Mouse (Mus musculus): ENCODE measurements at regions not wholly inside any gene's neighbourhood (a gene's known extent, or its start where the extent isn't known, plus 50 kb on each side); places are given as distances from the start of the nearest gene placed in this dataset.

GRCm38 (mm10) chr10:9014810-9015505 is 129.1 kb upstream of the Sash1 start:
- Histone ChIP-seq H3K9ac (replicated peaks) (no peak overlapping the region), H3K36me3 (replicated peaks; ENCODE audit: insufficient read depth, low read length) (no peaks in the 10 kb centered on the region), H3K9me3 (ENCODE audit: low read length) (no peaks in the 10 kb centered on the region), H3K27me3 (ENCODE audit: insufficient read depth, low read length) (no peaks in the 10 kb centered on the region), H3K4me1 (ENCODE audit: insufficient read depth) (no peaks in the 10 kb centered on the region), H3K4me3 (ENCODE audit: low read depth, low read length) (no peak overlapping the region), H3K27ac (ENCODE audit: low read depth) (no peak overlapping the region), H3K4me2 (ENCODE audit: low read depth, low read length) (no peak overlapping the region)
- DNase-seq (no peak), ATAC-seq (no peak)
- TF ChIP-seq EP300 (IDR thresholded peaks at IDR 0.05; ENCODE audit: low read depth) (no peak), CTCF (IDR thresholded peaks at IDR 0.05; ENCODE audit: low read depth) (no peak)
- WGBS (ENCODE audit: insufficient replicate concordance) = 71% methylated on average over 11 of the region's 11 CpGs

DNA sequence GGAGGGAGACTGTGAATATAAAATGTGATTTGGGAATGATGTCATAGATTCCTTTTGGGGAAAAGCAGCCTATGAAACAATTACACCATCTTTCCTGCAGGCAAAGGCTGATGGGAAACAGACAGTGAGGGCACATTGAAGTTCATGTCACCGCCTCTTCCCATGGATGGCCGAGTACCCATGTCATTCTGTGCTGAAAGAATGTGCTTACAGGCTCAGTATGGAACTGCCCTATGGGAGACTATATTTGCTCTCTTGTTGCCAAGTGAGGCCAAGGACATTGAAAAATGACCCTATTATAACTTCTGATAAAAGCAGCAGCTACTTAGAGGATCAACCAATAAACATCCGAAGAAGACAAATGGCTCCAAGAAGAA is 127.7 kb upstream of the Sash1 start:
- Histone ChIP-seq H3K9ac (replicated peaks) (no peak overlapping the region), H3K4me2 (ENCODE audit: low read depth, low read length) (no peak overlapping the region), H3K27me3 (ENCODE audit: insufficient read depth, low read length) (no peaks in the 10 kb centered on the region), H3K36me3 (replicated peaks; ENCODE audit: insufficient read depth, low read length) (no peaks in the 10 kb centered on the region), H3K4me1 (ENCODE audit: insufficient read depth) (no peaks in the 10 kb centered on the region), H3K4me3 (ENCODE audit: low read depth, low read length) (no peak overlapping the region), H3K27ac (ENCODE audit: low read depth) (no peak overlapping the region), H3K9me3 (ENCODE audit: low read length) (no peaks in the 10 kb centered on the region)
- DNase-seq = no peak
- ATAC-seq = no peak
- TF ChIP-seq CTCF (IDR thresholded peaks at IDR 0.05; ENCODE audit: low read depth) (no peak), EP300 (IDR thresholded peaks at IDR 0.05; ENCODE audit: low read depth) (no peak)
- 68% methylated on average over 3 of the region's 3 CpGs for WGBS (ENCODE audit: insufficient replicate concordance)

DNA sequence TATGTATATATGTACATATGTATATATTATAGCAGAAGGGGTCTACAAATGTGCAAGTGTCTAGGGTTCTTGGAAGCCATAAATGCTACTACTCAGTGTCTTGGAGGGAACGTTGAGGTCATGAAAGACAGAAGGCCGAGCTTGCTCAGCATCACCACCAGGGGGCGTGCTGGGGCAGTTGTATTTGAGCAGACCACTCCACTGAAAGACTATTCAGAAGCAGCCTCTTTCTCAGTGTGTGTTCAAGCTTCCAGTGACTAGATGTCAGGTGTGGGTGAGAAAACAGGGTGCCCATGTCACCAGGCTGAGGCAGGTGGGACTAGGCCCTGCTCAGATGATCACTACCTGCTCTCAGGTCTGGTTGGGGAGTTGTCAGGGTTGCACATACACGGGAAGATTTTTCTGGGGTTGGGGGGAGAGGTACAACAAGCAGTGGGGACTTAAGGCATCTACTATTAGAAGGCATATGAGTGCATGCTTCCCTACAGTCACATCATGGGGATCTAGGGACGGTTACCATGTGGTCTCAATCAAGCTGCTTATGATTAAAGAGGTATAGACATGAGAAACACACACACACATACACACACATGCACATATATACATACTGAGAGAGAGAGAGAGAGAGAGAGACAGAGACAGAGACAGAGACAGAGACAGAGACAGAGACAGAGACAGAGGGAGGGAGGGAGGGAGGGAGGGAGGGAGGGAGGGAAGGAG is 127.1 kb upstream of the Sash1 start:
- peak; percentile 79 for TF ChIP-seq CTCF (IDR thresholded peaks at IDR 0.05; ENCODE audit: low read depth)
- TF ChIP-seq EP300 (IDR thresholded peaks at IDR 0.05; ENCODE audit: low read depth) = no peak
- peak; percentile 66 for DNase-seq
- no peaks in the 10 kb centered on the region for H3K36me3 ChIP-seq (replicated peaks; ENCODE audit: insufficient read depth, low read length)
- no peak overlapping the region for H3K4me3 ChIP-seq (ENCODE audit: low read depth, low read length)
- no peak for ATAC-seq
- no peaks in the 10 kb centered on the region for H3K4me1 ChIP-seq (ENCODE audit: insufficient read depth)
- whole genome bisulfite sequencing (ENCODE audit: insufficient replicate concordance) = 33% methylated on average over 5 of the region's 5 CpGs
- no peak overlapping the region for H3K27ac ChIP-seq (ENCODE audit: low read depth)
- no peak overlapping the region for H3K9ac ChIP-seq (replicated peaks)
- H3K9me3 ChIP-seq (ENCODE audit: low read length) = no peaks in the 10 kb centered on the region
- no peaks in the 10 kb centered on the region for H3K27me3 ChIP-seq (ENCODE audit: insufficient read depth, low read length)
- no peak overlapping the region for H3K4me2 ChIP-seq (ENCODE audit: low read depth, low read length)

DNA sequence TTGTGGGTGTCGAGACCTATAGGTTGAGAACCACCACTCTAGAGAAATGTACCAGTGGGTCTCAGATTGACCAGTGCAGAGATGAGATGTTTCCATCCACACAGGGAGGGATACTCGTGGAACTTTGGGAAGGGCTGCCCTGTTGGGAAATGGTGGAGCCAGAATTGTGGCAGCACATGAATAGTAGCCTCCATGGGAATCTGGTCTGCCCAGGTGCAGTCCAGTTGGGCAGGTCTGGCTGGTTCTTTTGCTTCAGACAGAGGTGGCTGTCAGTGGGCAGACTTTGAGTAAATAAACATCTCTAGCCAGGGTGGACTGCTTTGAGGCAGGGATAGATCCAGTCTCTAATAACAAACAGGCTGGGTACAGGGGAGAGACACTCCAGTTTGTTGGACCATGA is 126.0 kb upstream of the Sash1 start:
- H3K9me3 ChIP-seq (ENCODE audit: low read length) = no peaks in the 10 kb centered on the region
- 59% methylated on average over 2 of the region's 2 CpGs for WGBS (ENCODE audit: insufficient replicate concordance)
- H3K27ac ChIP-seq (ENCODE audit: low read depth) = no peak overlapping the region
- no peak overlapping the region for H3K4me2 ChIP-seq (ENCODE audit: low read depth, low read length)
- H3K9ac ChIP-seq (replicated peaks) = no peak overlapping the region
- no peaks in the 10 kb centered on the region for H3K27me3 ChIP-seq (ENCODE audit: insufficient read depth, low read length)
- no peak for DNase-seq
- no peaks in the 10 kb centered on the region for H3K36me3 ChIP-seq (replicated peaks; ENCODE audit: insufficient read depth, low read length)
- no peak overlapping the region for H3K4me3 ChIP-seq (ENCODE audit: low read depth, low read length)
- H3K4me1 ChIP-seq (ENCODE audit: insufficient read depth) = no peaks in the 10 kb centered on the region
- TF ChIP-seq CTCF (IDR thresholded peaks at IDR 0.05; ENCODE audit: low read depth) (no peak), EP300 (IDR thresholded peaks at IDR 0.05; ENCODE audit: low read depth) (no peak)
- no peak for ATAC-seq

DNA sequence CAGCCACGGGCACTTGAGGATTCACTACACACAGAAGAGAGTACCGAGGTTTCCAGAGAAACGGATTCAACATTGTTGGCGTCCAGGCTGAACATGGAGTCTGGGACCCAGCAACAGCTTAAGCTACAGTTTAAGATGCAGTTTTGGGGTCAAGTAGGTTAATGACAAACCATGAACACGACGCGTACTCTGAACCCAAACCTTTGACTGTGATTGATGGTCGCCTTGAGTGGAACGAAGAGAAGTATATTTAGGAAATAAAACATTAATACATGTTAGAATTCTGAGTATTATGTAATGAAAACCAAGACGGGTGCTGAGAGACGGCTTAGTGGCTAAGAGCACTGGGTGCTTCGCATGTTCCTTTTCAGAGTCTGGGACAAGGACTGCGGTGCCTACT is 124.3 kb upstream of the Sash1 start:
- Histone ChIP-seq H3K4me3 (ENCODE audit: low read depth, low read length) (no peak overlapping the region), H3K27me3 (ENCODE audit: insufficient read depth, low read length) (no peaks in the 10 kb centered on the region), H3K4me1 (ENCODE audit: insufficient read depth) (no peaks in the 10 kb centered on the region), H3K9me3 (ENCODE audit: low read length) (no peaks in the 10 kb centered on the region), H3K27ac (ENCODE audit: low read depth) (no peak overlapping the region), H3K36me3 (replicated peaks; ENCODE audit: insufficient read depth, low read length) (no peaks in the 10 kb centered on the region), H3K4me2 (ENCODE audit: low read depth, low read length) (no peak overlapping the region), H3K9ac (replicated peaks) (no peak overlapping the region)
- ATAC-seq = no peak
- TF ChIP-seq EP300 (IDR thresholded peaks at IDR 0.05; ENCODE audit: low read depth) (no peak), CTCF (IDR thresholded peaks at IDR 0.05; ENCODE audit: low read depth) (no peak)
- DNase-seq = no peak
- WGBS (ENCODE audit: insufficient replicate concordance) = 83% methylated on average over 13 of the region's 13 CpGs

- Histone ChIP-seq H3K4me2 (ENCODE audit: low read depth, low read length) (no peak overlapping the region), H3K9ac (replicated peaks) (no peak overlapping the region), H3K4me3 (ENCODE audit: low read depth, low read length) (no peak overlapping the region), H3K4me1 (ENCODE audit: insufficient read depth) (no peaks in the 10 kb centered on the region), H3K36me3 (replicated peaks; ENCODE audit: insufficient read depth, low read length) (no peaks in the 10 kb centered on the region), H3K9me3 (ENCODE audit: low read length) (no peaks in the 10 kb centered on the region), H3K27me3 (ENCODE audit: insufficient read depth, low read length) (no peaks in the 10 kb centered on the region), H3K27ac (ENCODE audit: low read depth) (no peak overlapping the region)
- TF ChIP-seq EP300 (IDR thresholded peaks at IDR 0.05; ENCODE audit: low read depth) (no peak), CTCF (IDR thresholded peaks at IDR 0.05; ENCODE audit: low read depth) (no peak)
- no peak for ATAC-seq
- DNase-seq = no peak
- WGBS (ENCODE audit: insufficient replicate concordance) = 59% methylated on average over 10 of the region's 10 CpGs
Observed at GRCm38 (mm10) chr10:9005140-9005909, 119.5 kb upstream of the Sash1 start.

Measured in liver, postnatal 0 days (tissue).